Mouse (Mus musculus) CH12.LX (cell line): ENCODE measurements around the gene 4931428L18Rik.

Source experiments
- CHD1 ChIP-seq: IDR thresholded peaks from 2 replicates; pipeline ENCODE4 v1.6.1; 2012; ENCODE audit warnings: low read depth, low read length, improper control_type of control experiment, inconsistent platforms
- CHD2 ChIP-seq: IDR thresholded peaks from 2 replicates; pipeline ENCODE4 v1.6.1; 2011; ENCODE audit warnings: low read length, improper control_type of control experiment
- CTCF ChIP-seq, 2 experiments: IDR thresholded peaks in 1 of 2; conservative IDR thresholded peaks in 1 of 2; 2 replicates each; pipeline ENCODE4 v1.5.1; 2011 to 2012; ENCODE audit warnings: low read depth in 2 of 2, low read length in 2 of 2, improper control_type of control experiment in 1 of 2, inconsistent platforms in 1 of 2, mild to moderate bottlenecking in 1 of 2, moderate library complexity in 1 of 2
- E2F4 ChIP-seq: IDR thresholded peaks from 2 replicates; pipeline ENCODE4 v1.6.1; 2011; ENCODE audit warnings: low read depth, low read length, improper control_type of control experiment; ENCODE audit not compliant: insufficient replicate concordance
- IRF4 ChIP-seq: IDR thresholded peaks from 2 replicates; pipeline ENCODE4 v1.6.1; 2014; ENCODE audit warnings: low read depth, mild to moderate bottlenecking, inconsistent platforms, low read length, improper control_type of control experiment
- PAX5 ChIP-seq: IDR thresholded peaks from 2 replicates; pipeline ENCODE4 v1.6.1; 2012; ENCODE audit warnings: low read length, inconsistent platforms, mixed read lengths
- POLR2A ChIP-seq: IDR thresholded peaks from 2 replicates; pipeline ENCODE4 v1.6.1; 2011; ENCODE audit warnings: low read depth, mild to moderate bottlenecking, improper control_type of control experiment, low read length
- ZC3H11A ChIP-seq: IDR thresholded peaks from 2 replicates; pipeline ENCODE4 v1.6.1; 2012; ENCODE audit warnings: low read depth, mild to moderate bottlenecking, inconsistent platforms, low read length, improper control_type of control experiment

DNA sequence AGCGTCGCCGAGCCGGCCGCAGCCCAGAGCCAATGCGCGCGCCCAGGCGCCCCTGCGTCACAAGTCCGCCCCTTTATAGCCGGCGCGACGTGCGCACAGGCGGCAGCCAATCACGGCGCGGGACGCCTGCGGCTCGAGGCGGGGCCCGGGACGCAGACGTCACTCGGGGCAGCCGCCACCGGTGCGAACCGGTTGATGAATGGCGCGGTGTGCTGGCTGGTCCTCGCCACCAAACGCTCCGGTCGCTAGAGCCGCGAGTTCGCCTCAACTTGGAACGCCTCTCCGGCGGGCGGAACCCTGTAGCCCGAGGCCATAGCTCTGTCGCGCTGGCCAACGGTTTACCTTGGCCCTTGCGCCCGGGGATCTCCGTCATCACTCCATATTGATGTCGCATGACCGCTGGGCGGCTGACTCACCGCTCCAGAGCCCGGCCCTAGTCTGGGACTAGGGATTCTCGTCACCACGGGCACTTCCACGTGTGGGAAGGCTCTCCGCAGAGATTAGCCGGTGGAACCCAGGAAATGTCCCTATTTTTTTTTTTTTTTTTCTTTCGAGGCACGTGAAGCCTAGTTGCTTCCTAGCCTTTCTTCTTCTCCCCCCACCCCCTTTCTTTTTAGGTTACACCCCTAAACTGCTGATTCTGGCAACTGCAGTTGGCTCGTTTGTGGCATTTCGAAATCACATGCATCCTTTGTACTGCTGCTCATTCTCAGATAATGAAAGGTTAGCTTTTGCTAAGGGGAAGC, 272.6 kb downstream of the 4931428L18Rik start:
- TF ChIP-seq PAX5 (no peak), IRF4 (no peak; the same call in 1 of the 2 replicates), CTCF (conservative IDR thresholded peaks at IDR 0.05 in 1 of 2, IDR thresholded peaks at IDR 0.05 in 1 of 2; ENCODE audit: low read depth in 2 of 2, low read length in 2 of 2) (no peak), CHD2 (peak; percentile 7; the same call in 1 of the 2 replicates), CHD1 (no peak), E2F4 (no peak), ZC3H11A (no peak), POLR2A (peak; percentile 90)
